Mouse (Mus musculus) inflammation-experienced regulatory T-cells, adult 6 months (primary cell): ENCODE results near the gene Egfl7. TPM values are rescaled to one million over a fixed set of nuclear protein-coding genes. Genes with fewer than 3 reads are reported as not detected.

Experiments
- ATAC-seq: one replicate; pipeline ENCODE4 v1.8.0; 2017
- polyA plus RNA-seq, 3 experiments: library from polyadenylated mRNA; unstranded; fragments of 100-300 nt; shearing (Covaris generic); gene quantifications; one replicate each; pipeline ENCODE4 v1.2.1; 2017

The Egfl7 gene
- polyA plus RNA-seq, 3 experiments from 2014 or later, result 1.7 to 2.3 TPM; not detected in 1

GRCm38 (mm10) chr2:26570034-26570433 is 9.8 kb upstream of the Egfl7 start:
- no peak for ATAC-seq

- no peak for ATAC-seq
Observed at GRCm38 (mm10) chr2:26571400-26571799, 8.4 kb upstream of the Egfl7 start.

GRCm38 (mm10) chr2:26571826-26572225 is 8.0 kb upstream of the Egfl7 start:
- no peak for ATAC-seq

GRCm38 (mm10) chr2:26573396-26573795 is 6.4 kb upstream of the Egfl7 start:
- ATAC-seq, result no peak

GRCm38 (mm10) chr2:26573807-26574206 is 6.0 kb upstream of the Egfl7 start:
- ATAC-seq, result no peak

GRCm38 (mm10) chr2:26574862-26575261 is 5.0 kb upstream of the Egfl7 start:
- ATAC-seq, result no peak

GRCm38 (mm10) chr2:26575378-26575777 is 4.4 kb upstream of the Egfl7 start:
- ATAC-seq, result no peak

- ATAC-seq, result no peak
Observed at GRCm38 (mm10) chr2:26575865-26576264, 3.9 kb upstream of the Egfl7 start.

- ATAC-seq, result no peak
Observed at GRCm38 (mm10) chr2:26576462-26576861, 3.4 kb upstream of the Egfl7 start.

- no peak for ATAC-seq
Observed at GRCm38 (mm10) chr2:26578369-26578768, 1.4 kb upstream of the Egfl7 start.

- no peak for ATAC-seq
Observed at GRCm38 (mm10) chr2:26580751-26581150, 937 bp downstream of the Egfl7 start.

GRCm38 (mm10) chr2:26582203-26582602 is 2.4 kb downstream of the Egfl7 start:
- ATAC-seq, result no peak

GRCm38 (mm10) chr2:26582741-26583140 is 2.9 kb downstream of the Egfl7 start:
- ATAC-seq, result no peak

- ATAC-seq, result no peak
Observed at GRCm38 (mm10) chr2:26583640-26584039, 3.8 kb downstream of the Egfl7 start.

GRCm38 (mm10) chr2:26585713-26586112 is 5.9 kb downstream of the Egfl7 start:
- no peak for ATAC-seq

GRCm38 (mm10) chr2:26586294-26587043 is 6.7 kb downstream of the Egfl7 start, which contains the start of gene Gm20532:
Gene Gm20532, plus strand, starts transcription at chr2:26586639.
- ATAC-seq, result peak; percentile 58

- ATAC-seq, result peak; percentile 10
Observed at GRCm38 (mm10) chr2:26587044-26587405, 7.2 kb downstream of the Egfl7 start.

GRCm38 (mm10) chr2:26588573-26588972 is 8.8 kb downstream of the Egfl7 start:
- ATAC-seq, result no peak

- ATAC-seq, result no peak
Observed at GRCm38 (mm10) chr2:26589284-26589683, 9.5 kb downstream of the Egfl7 start.

GRCm38 (mm10) chr2:26590282-26590681 is 10.5 kb downstream of the Egfl7 start:
- no peak for ATAC-seq

- no peak for ATAC-seq
Observed at GRCm38 (mm10) chr2:26590962-26591361, 11.1 kb downstream of the Egfl7 start.

- ATAC-seq, result no peak
Observed at GRCm38 (mm10) chr2:26591416-26591815, 11.6 kb downstream of the Egfl7 start.

- ATAC-seq, result no peak
Observed at GRCm38 (mm10) chr2:26593211-26594021, 13.6 kb downstream of the Egfl7 start.

- ATAC-seq, result peak; percentile 74
Observed at GRCm38 (mm10) chr2:26594022-26594346, 14.2 kb downstream of the Egfl7 start.
